Mouse (Mus musculus): ENCODE results near the gene Vtcn1. TPM values are rescaled to one million over a fixed set of nuclear protein-coding genes. Genes with fewer than 3 reads are reported as not detected.

The Vtcn1 gene
- polyA plus RNA-seq, 1 experiment from 2014 or later = not detected

- no peak for ATAC-seq (replicated peaks; ENCODE audit: low FRiP score)
- no peak overlapping the region for H3K4me2 ChIP-seq
Observed at GRCm38 (mm10) chr3:100861307-100862303, 36.3 kb downstream of the Vtcn1 start.

GRCm38 (mm10) chr3:100866946-100867345 lies 41.7 kb downstream of the Vtcn1 start:
- H3K4me1 ChIP-seq (replicated peaks; ENCODE audit: control insufficient read depth, insufficient read depth, low read length) = no peaks in the 10 kb centered on the region
- no peaks in the 10 kb centered on the region for H3K27me3 ChIP-seq (replicated peaks; ENCODE audit: control insufficient read depth, insufficient read depth, low read length)
- no peak for DNase-seq (ENCODE audit: low spot score)
- WGBS = 80% methylated on average over 5 of the region's 5 CpGs
- H3K27ac ChIP-seq (ENCODE audit: low read depth, low read length) = no peak overlapping the region
- no peak overlapping the region for H3K4me3 ChIP-seq (ENCODE audit: low read depth, low read length)
- H3K9ac ChIP-seq (ENCODE audit: low read depth, low read length) = no peak overlapping the region
- no peaks in the 10 kb centered on the region for H3K9me3 ChIP-seq (ENCODE audit: control insufficient read depth, low read length)
- H3K4me2 ChIP-seq = no peak overlapping the region
- H3K36me3 ChIP-seq (ENCODE audit: control insufficient read depth, insufficient read depth, low read length) = no peaks in the 10 kb centered on the region
- no peak for ATAC-seq (replicated peaks; ENCODE audit: low FRiP score)

More at GRCm38 (mm10) chr3:100861307-100862303, 36.3 kb downstream of the Vtcn1 start:
- Histone ChIP-seq H3K36me3 (ENCODE audit: control insufficient read depth, insufficient read depth, low read length) (no peaks in the 10 kb centered on the region), H3K4me3 (ENCODE audit: low read depth, low read length) (no peak overlapping the region), H3K9ac (ENCODE audit: low read depth, low read length) (no peak overlapping the region), H3K9me3 (ENCODE audit: control insufficient read depth, low read length) (no peaks in the 10 kb centered on the region), H3K27me3 (replicated peaks; ENCODE audit: control insufficient read depth, insufficient read depth, low read length) (no peaks in the 10 kb centered on the region), H3K4me1 (replicated peaks; ENCODE audit: control insufficient read depth, insufficient read depth, low read length) (no peaks in the 10 kb centered on the region), H3K27ac (ENCODE audit: low read depth, low read length) (no peak overlapping the region)
- DNase-seq (ENCODE audit: low spot score) = no peak
- WGBS = 83% methylated on average over 23 of the region's 23 CpGs

GRCm38 (mm10) chr3:100877057-100877456 lies 51.8 kb downstream of the Vtcn1 start:
- Histone ChIP-seq H3K9me3 (ENCODE audit: control insufficient read depth, low read length) (no peaks in the 10 kb centered on the region), H3K36me3 (ENCODE audit: control insufficient read depth, insufficient read depth, low read length) (no peaks in the 10 kb centered on the region), H3K9ac (ENCODE audit: low read depth, low read length) (no peak overlapping the region), H3K27ac (ENCODE audit: low read depth, low read length) (no peak overlapping the region), H3K4me3 (ENCODE audit: low read depth, low read length) (no peak overlapping the region), H3K4me1 (replicated peaks; ENCODE audit: control insufficient read depth, insufficient read depth, low read length) (no peaks in the 10 kb centered on the region), H3K4me2 (no peak overlapping the region), H3K27me3 (replicated peaks; ENCODE audit: control insufficient read depth, insufficient read depth, low read length) (no peaks in the 10 kb centered on the region)
- DNase-seq (ENCODE audit: low spot score) (no peak), ATAC-seq (replicated peaks; ENCODE audit: low FRiP score) (no peak)
- 90% methylated on average over 4 of the region's 4 CpGs for WGBS

GRCm38 (mm10) chr3:100881403-100881802 lies 56.1 kb downstream of the Vtcn1 start:
- H3K9me3 ChIP-seq (ENCODE audit: control insufficient read depth, low read length) = no peaks in the 10 kb centered on the region
- H3K27me3 ChIP-seq (replicated peaks; ENCODE audit: control insufficient read depth, insufficient read depth, low read length) = no peaks in the 10 kb centered on the region
- no peaks in the 10 kb centered on the region for H3K36me3 ChIP-seq (ENCODE audit: control insufficient read depth, insufficient read depth, low read length)
- WGBS = 74% methylated on average over 6 of the region's 6 CpGs
- H3K4me1 ChIP-seq (replicated peaks; ENCODE audit: control insufficient read depth, insufficient read depth, low read length) = no peaks in the 10 kb centered on the region
- H3K4me2 ChIP-seq = no peak overlapping the region
- H3K27ac ChIP-seq (ENCODE audit: low read depth, low read length) = no peak overlapping the region
- no peak overlapping the region for H3K4me3 ChIP-seq (ENCODE audit: low read depth, low read length)
- ATAC-seq (replicated peaks; ENCODE audit: low FRiP score) = no peak
- DNase-seq (ENCODE audit: low spot score) = no peak
- no peak overlapping the region for H3K9ac ChIP-seq (ENCODE audit: low read depth, low read length)

GRCm38 (mm10) chr3:100881843-100882634 lies 56.8 kb downstream of the Vtcn1 start:
- Histone ChIP-seq H3K36me3 (ENCODE audit: control insufficient read depth, insufficient read depth, low read length) (no peaks in the 10 kb centered on the region), H3K9me3 (ENCODE audit: control insufficient read depth, low read length) (no peaks in the 10 kb centered on the region), H3K27ac (ENCODE audit: low read depth, low read length) (no peak overlapping the region), H3K4me2 (no peak overlapping the region), H3K4me1 (replicated peaks; ENCODE audit: control insufficient read depth, insufficient read depth, low read length) (no peaks in the 10 kb centered on the region), H3K4me3 (ENCODE audit: low read depth, low read length) (no peak overlapping the region), H3K9ac (ENCODE audit: low read depth, low read length) (no peak overlapping the region), H3K27me3 (replicated peaks; ENCODE audit: control insufficient read depth, insufficient read depth, low read length) (no peaks in the 10 kb centered on the region)
- DNase-seq (ENCODE audit: low spot score) (no peak), ATAC-seq (replicated peaks; ENCODE audit: low FRiP score) (no peak)
- WGBS = 85% methylated on average over 9 of the region's 9 CpGs

- Histone ChIP-seq H3K27ac (ENCODE audit: low read depth, low read length) (no peak overlapping the region), H3K4me3 (ENCODE audit: low read depth, low read length) (no peak overlapping the region), H3K9ac (ENCODE audit: low read depth, low read length) (no peak overlapping the region), H3K36me3 (ENCODE audit: control insufficient read depth, insufficient read depth, low read length) (no peaks in the 10 kb centered on the region), H3K4me2 (no peak overlapping the region), H3K27me3 (replicated peaks; ENCODE audit: control insufficient read depth, insufficient read depth, low read length) (no peaks in the 10 kb centered on the region), H3K9me3 (ENCODE audit: control insufficient read depth, low read length) (no peaks in the 10 kb centered on the region), H3K4me1 (replicated peaks; ENCODE audit: control insufficient read depth, insufficient read depth, low read length) (no peaks in the 10 kb centered on the region)
- 97% methylated on average over 1 of the region's 1 CpGs for WGBS
- ATAC-seq (replicated peaks; ENCODE audit: low FRiP score) (no peak), DNase-seq (ENCODE audit: low spot score) (no peak)
Observed at GRCm38 (mm10) chr3:100889234-100889633, 64.0 kb downstream of the Vtcn1 start.

GRCm38 (mm10) chr3:100890406-100890805 lies 65.1 kb downstream of the Vtcn1 start:
- ATAC-seq (replicated peaks; ENCODE audit: low FRiP score) (no peak), DNase-seq (ENCODE audit: low spot score) (no peak)
- WGBS = 79% methylated on average over 3 of the region's 3 CpGs
- no peaks in the 10 kb centered on the region for H3K36me3 ChIP-seq (ENCODE audit: control insufficient read depth, insufficient read depth, low read length)
- no peak overlapping the region for H3K9ac ChIP-seq (ENCODE audit: low read depth, low read length)
- no peak overlapping the region for H3K4me2 ChIP-seq
- no peaks in the 10 kb centered on the region for H3K9me3 ChIP-seq (ENCODE audit: control insufficient read depth, low read length)
- no peak overlapping the region for H3K4me3 ChIP-seq (ENCODE audit: low read depth, low read length)
- H3K27ac ChIP-seq (ENCODE audit: low read depth, low read length) = no peak overlapping the region
- H3K27me3 ChIP-seq (replicated peaks; ENCODE audit: control insufficient read depth, insufficient read depth, low read length) = no peaks in the 10 kb centered on the region
- H3K4me1 ChIP-seq (replicated peaks; ENCODE audit: control insufficient read depth, insufficient read depth, low read length) = no peaks in the 10 kb centered on the region

- Histone ChIP-seq H3K9ac (ENCODE audit: low read depth, low read length) (no peak overlapping the region), H3K27ac (ENCODE audit: low read depth, low read length) (no peak overlapping the region)
- 61% methylated on average over 11 of the region's 11 CpGs for WGBS
Observed at GRCm38 (mm10) chr3:100892383-100893335, 67.4 kb downstream of the Vtcn1 start.

More at GRCm38 (mm10) chr3:100892383-100893335, 67.4 kb downstream of the Vtcn1 start:
- no peak overlapping the region for H3K4me2 ChIP-seq
- no peak for ATAC-seq (replicated peaks; ENCODE audit: low FRiP score)
- H3K9me3 ChIP-seq (ENCODE audit: control insufficient read depth, low read length) = no peaks in the 10 kb centered on the region
- H3K4me3 ChIP-seq (ENCODE audit: low read depth, low read length) = no peak overlapping the region
- no peaks in the 10 kb centered on the region for H3K4me1 ChIP-seq (replicated peaks; ENCODE audit: control insufficient read depth, insufficient read depth, low read length)
- H3K36me3 ChIP-seq (ENCODE audit: control insufficient read depth, insufficient read depth, low read length) = no peaks in the 10 kb centered on the region
- no peaks in the 10 kb centered on the region for H3K27me3 ChIP-seq (replicated peaks; ENCODE audit: control insufficient read depth, insufficient read depth, low read length)
- no peak for DNase-seq (ENCODE audit: low spot score)
